In genomic region chr17:26790269-26791214, GRCm38 (mm10) we compare ENCODE assay signal across 27 mouse cellular contexts. TPM values are rescaled to one million over a fixed set of nuclear protein-coding genes. Genes with fewer than 3 reads are reported as not detected.
DNase-seq lines count a peak whose midpoint lies in the region; TF ChIP-seq lines count a peak whose summit lies in the region.
"Had no signal": no experiment of that assay in that cellular context is flagged by ENCODE, and none has a peak within 500 bp of the region (broad histone marks: within the 10 kb centered on the region; RNA-seq: fewer than 3 reads in every experiment).

No protein-coding gene starts in this region.

- TF ChIP-seq POLR2A in CH12.LX (IDR thresholded peaks at IDR 0.05; ENCODE audit: low read depth, low read length), result no peak; the same call in 1 of the 2 replicates
- TF ChIP-seq POLR2A in spleen, adult 2 months (IDR thresholded peaks at IDR 0.05; ENCODE audit: low read depth, low read length), result no peak

- peaks cover 53 to 85% of the 10 kb centered on the region in 2 experiments for H3K4me1 ChIP-seq in CH12.LX (ENCODE audit: control insufficient read depth in 1 of 2, insufficient read depth in 2 of 2)
- H3K4me1 ChIP-seq in spleen, adult 2 months (ENCODE audit: control insufficient read depth, insufficient read depth, insufficient read length), result peaks cover 42% of the 10 kb centered on the region; the same call in 1 of the 2 replicates
- H3K4me1 ChIP-seq: embryonic facial prominence, embryonic 12.5 days; neural tube, embryonic 13.5 days had no signal

- no peaks in the 10 kb centered on the region for H3K27me3 ChIP-seq in CH12.LX (replicated peaks)
- no peaks in the 10 kb centered on the region for H3K27me3 ChIP-seq in spleen, adult 2 months (ENCODE audit: control insufficient read depth, insufficient read depth, low read length)
- H3K27me3 ChIP-seq: embryonic facial prominence, embryonic 12.5 days; heart, embryonic 15.5 days; neural tube, embryonic 13.5 days had no signal

- H3K36me3 ChIP-seq in CH12.LX (replicated peaks in 1 of 2; ENCODE audit: control insufficient read depth in 1 of 2, insufficient read depth in 1 of 2, low read length in 1 of 2), result peaks cover 34 to 49% of the 10 kb centered on the region in 2 experiments
- peaks cover 16% of the 10 kb centered on the region for H3K36me3 ChIP-seq in spleen, adult 2 months (ENCODE audit: control insufficient read depth, insufficient read depth, low read length)

- TF ChIP-seq CTCF in left cerebral cortex, adult 2 months (IDR thresholded peaks at IDR 0.05), result no peak
- TF ChIP-seq CTCF in CH12.LX (conservative IDR thresholded peaks at IDR 0.05 in 1 of 2, IDR thresholded peaks at IDR 0.05 in 1 of 2; ENCODE audit: low read depth in 2 of 2, low read length in 2 of 2), result no peak
- no peak for TF ChIP-seq CTCF in spleen, adult 2 months (IDR thresholded peaks at IDR 0.05; ENCODE audit: extremely low read depth, insufficient read depth, insufficient read length, insufficient replicate concordance)

- peak; percentile 81 for DNase-seq in heart, adult 11 months
- no peak for DNase-seq in heart, adult 8-10 months (ENCODE audit: low spot score)
- no peak for DNase-seq in left cerebral cortex, adult 2 months (ENCODE audit: extremely low spot score in 1 of 2, low spot score in 2 of 2)
- no peak for DNase-seq in left cerebral cortex, adult 8-10 months (ENCODE audit: low spot score in 2 of 2)
- DNase-seq in CH12.LX (ENCODE audit: extremely low read depth), result peak; percentile 85
- DNase-seq in spleen, adult 2 months (ENCODE audit: low read depth in 1 of 2, low spot score in 2 of 2), result peak; percentile 59 to 62
- no peak for DNase-seq in right cerebral cortex, postnatal 10 days (ENCODE audit: low spot score in 2 of 2)
- DNase-seq: adrenal gland, adult 2 months; cerebellum, adult 8-10 months; heart, postnatal 4 days; kidney, postnatal 36 days; lung, adult 2 months; midbrain, embryonic 14.5 days; right cerebral cortex, postnatal 14 days; thymus, adult 18-20 months; thymus, postnatal 4 days had no signal

- no peaks in the 10 kb centered on the region for H3K79me2 ChIP-seq in CH12.LX (replicated peaks; ENCODE audit: control insufficient read depth, extremely low read depth, insufficient read depth, poor library complexity, severe bottlenecking)

- H3K27ac ChIP-seq in left cerebral cortex, adult 2 months, result peak overlapping the region; percentile 61; the same call in 1 of the 2 replicates
- peak overlapping the region; percentile 99 for H3K27ac ChIP-seq in CH12.LX (ENCODE audit: insufficient read depth, low read depth)
- H3K27ac ChIP-seq in spleen, adult 2 months (ENCODE audit: insufficient read depth, low read length), result peak overlapping the region; percentile 89
- H3K27ac ChIP-seq: embryonic facial prominence, embryonic 12.5 days; heart, embryonic 15.5 days; neural tube, embryonic 13.5 days had no signal

- dilution Hi-C loops in CH12.LX (cut with MboI; ENCODE audit: extremely low pct_ligation_motif_present, extremely low pct_unique_long_range_greater_than_20kb, low sequenced_read_pairs), result no loop called here

- H3K9ac ChIP-seq in CH12.LX (ENCODE audit: insufficient read depth, low read depth), result no peak overlapping the region
- H3K9ac ChIP-seq: embryonic facial prominence, embryonic 12.5 days; heart, embryonic 15.5 days; neural tube, embryonic 13.5 days had no signal

- in situ Hi-C loops in CH12.LX (cut with MboI; ENCODE audit: low pct_ligation_motif_present, low pct_unique_long_range_greater_than_20kb, low sequenced_read_pairs), result no loop called here

- intact Hi-C loops in left cerebral cortex, adult 2 months (cut with DNase I), result no loop called here

- H3K4me2 ChIP-seq in CH12.LX (ENCODE audit: insufficient read depth, low read depth, poor library complexity, severe bottlenecking), result peak overlapping the region; percentile 69
- H3K4me2 ChIP-seq: embryonic facial prominence, embryonic 12.5 days; heart, embryonic 15.5 days; neural tube, embryonic 13.5 days had no signal

- TF ChIP-seq EP300 in CH12.LX (IDR thresholded peaks at IDR 0.05; ENCODE audit: low read length), result peak; percentile 84

- no peaks in the 10 kb centered on the region for H3K9me3 ChIP-seq in CH12.LX (replicated peaks; ENCODE audit: low read length)
- H3K9me3 ChIP-seq: embryonic facial prominence, embryonic 12.5 days; heart, embryonic 15.5 days; megakaryocyte, embryonic 14.5 days; neural tube, embryonic 13.5 days had no signal

- 49% methylated on average over 11 of the region's 11 CpGs for WGBS in spleen, adult 2 months

- H3K4me3 ChIP-seq in left cerebral cortex, adult 2 months, result no peak overlapping the region
- peak overlapping the region in 1 of 3 experiments; percentile 5 for H3K4me3 ChIP-seq in CH12.LX (replicated peaks in 1 of 3; ENCODE audit: low read depth in 2 of 3, low read length in 2 of 3, poor library complexity in 1 of 3)
- no peak overlapping the region for H3K4me3 ChIP-seq in spleen, adult 2 months (ENCODE audit: extremely low read depth, insufficient read depth, insufficient read length)
- H3K4me3 ChIP-seq: embryonic facial prominence, embryonic 12.5 days; erythroblast, embryonic 14.5 days; heart, embryonic 15.5 days; megakaryocyte, embryonic 14.5 days; neural tube, embryonic 13.5 days had no signal

- no peak for TF ChIP-seq RAD21 in CH12.LX (IDR thresholded peaks at IDR 0.05; ENCODE audit: low read depth, low read length)

TF ChIP-seq in CH12.LX, 34 proteins besides CTCF, POLR2A, EP300 and RAD21 (continues in another document):
- no peak for TF ChIP-seq ZNF384 (IDR thresholded peaks at IDR 0.05; ENCODE audit: low read depth, low read length)
- TF ChIP-seq CHD2 (IDR thresholded peaks at IDR 0.05; ENCODE audit: low read length), result peak; percentile 55; the same call in 1 of the 2 replicates
- TF ChIP-seq ZKSCAN1 (IDR thresholded peaks at IDR 0.05; ENCODE audit: borderline replicate concordance, low read depth, low read length), result no peak
- TF ChIP-seq MYC (IDR thresholded peaks at IDR 0.05; ENCODE audit: low read depth, low read length), result peak; percentile 37; the same call in 1 of the 2 replicates
- TF ChIP-seq UBTF (IDR thresholded peaks at IDR 0.05; ENCODE audit: low read depth, low read length), result 0 out of 2 replicates have a peak, but pooled peaks have one; percentile 22
- 0 out of 2 replicates have a peak, but pooled peaks have one; percentile 1 for TF ChIP-seq SMC3 (IDR thresholded peaks at IDR 0.05; ENCODE audit: low read depth, low read length)
- TF ChIP-seq MAFK (IDR thresholded peaks at IDR 0.05; ENCODE audit: insufficient replicate concordance, low read length), result no peak
- TF ChIP-seq ETS1 (conservative IDR thresholded peaks at IDR 0.05; ENCODE audit: low read depth, low read length), result peak; percentile 50
- no peak for TF ChIP-seq NRF1 (IDR thresholded peaks at IDR 0.05; ENCODE audit: low read depth, low read length)
- TF ChIP-seq IRF4 (IDR thresholded peaks at IDR 0.05; ENCODE audit: low read depth, low read length), result peak; percentile 88
- peak; percentile 11; the same call in 1 of the 2 replicates for TF ChIP-seq ZMIZ1 (IDR thresholded peaks at IDR 0.05; ENCODE audit: low read depth, low read length)
- TF ChIP-seq ELF1 (IDR thresholded peaks at IDR 0.05; ENCODE audit: low read depth, low read length), result no peak
- no peak for TF ChIP-seq GABPA (IDR thresholded peaks at IDR 0.05; ENCODE audit: insufficient replicate concordance, low read depth, low read length)
- TF ChIP-seq USF1 (IDR thresholded peaks at IDR 0.05; ENCODE audit: low read depth, low read length), result no peak
- peak; percentile 67 for TF ChIP-seq JUND (conservative IDR thresholded peaks at IDR 0.05; ENCODE audit: low read depth, low read length)
- TF ChIP-seq TCF12 (IDR thresholded peaks at IDR 0.05; ENCODE audit: low read depth, low read length), result peak; percentile 49
- no peak for TF ChIP-seq HCFC1 (IDR thresholded peaks at IDR 0.05; ENCODE audit: low read depth, low read length)
- no peak for TF ChIP-seq ZC3H11A (IDR thresholded peaks at IDR 0.05; ENCODE audit: low read depth, low read length)
- 0 out of 2 replicates have a peak, but pooled peaks have one; percentile 14 for TF ChIP-seq MEF2A (IDR thresholded peaks at IDR 0.05; ENCODE audit: borderline replicate concordance, low read depth, low read length)
- 0 out of 2 replicates have a peak, but pooled peaks have one; percentile 35 for TF ChIP-seq MAZ (IDR thresholded peaks at IDR 0.05; ENCODE audit: low read depth, low read length)
- TF ChIP-seq USF2 (conservative IDR thresholded peaks at IDR 0.05; ENCODE audit: low read depth, low read length), result no peak
- TF ChIP-seq MAX (IDR thresholded peaks at IDR 0.05; ENCODE audit: low read length), result no peak; the same call in 1 of the 2 replicates
- TF ChIP-seq POLR2AphosphoS2 (IDR thresholded peaks at IDR 0.05; ENCODE audit: low read depth, low read length), result no peak
- TF ChIP-seq TBP (conservative IDR thresholded peaks at IDR 0.05; ENCODE audit: low read depth, low read length), result no peak
- no peak for TF ChIP-seq PAX5 (IDR thresholded peaks at IDR 0.05; ENCODE audit: low read length)
- TF ChIP-seq RCOR1 (conservative IDR thresholded peaks at IDR 0.05; ENCODE audit: low read depth, low read length), result peak; percentile 66; the same call in 1 of the 2 replicates
- no peak for TF ChIP-seq NELFE (IDR thresholded peaks at IDR 0.05; ENCODE audit: low read depth, low read length)
- TF ChIP-seq CHD1 (IDR thresholded peaks at IDR 0.05; ENCODE audit: low read depth, low read length), result no peak
- TF ChIP-seq SIN3A (IDR thresholded peaks at IDR 0.05; ENCODE audit: low read length), result peak; percentile 29; the same call in 1 of the 2 replicates
- no peak; the same call in 1 of the 2 replicates for TF ChIP-seq MXI1 (IDR thresholded peaks at IDR 0.05; ENCODE audit: low read depth, low read length)
- TF ChIP-seq KAT2A (IDR thresholded peaks at IDR 0.05; ENCODE audit: insufficient replicate concordance, low read length), result no peak

RNA-seq across cellular contexts. Expression of gene Bnip1, which starts 9.7 kb away (rescaled TPM):
- total RNA-seq in heart, adult 8-10 months (2022), result 10 to 100 TPM; 25.0 to 32.1 (median 29.9) TPM
- 10 to 100 TPM; 32.6 to 34.6 TPM for total RNA-seq in left cerebral cortex, adult 2 months (2021)
- total RNA-seq in left cerebral cortex, adult 8-10 months (2022), result 10 to 100 TPM; 31.9 to 35.4 (median 33.2) TPM
- total RNA-seq in CH12.LX (2012; rRNA removed), result 47.1 and 54.6 TPM in 2 replicates
- total RNA-seq in CH12.LX (2014; rRNA removed), result 59.6 and 63.9 TPM in 2 replicates
- polyA plus RNA-seq in CH12.LX (2012; ENCODE audit: insufficient read length, low read depth), result 44.1 and 50.9 TPM in 2 replicates
- polyA plus RNA-seq in spleen, adult 2 months (2012; rRNA removed), result 16.6 and 17.2 TPM in 2 replicates

RNA-seq across cellular contexts. Expression of gene Nkx2-5, which starts 54.3 kb away (rescaled TPM):
- total RNA-seq in heart, adult 8-10 months (2022), result 10 to 100 TPM; 75.8 to 81.5 (median 79.7) TPM
- total RNA-seq in left cerebral cortex, adult 2 months (2021), result not detected
- not detected for total RNA-seq in left cerebral cortex, adult 8-10 months (2022)
- total RNA-seq in CH12.LX (2012; rRNA removed) (not detected in 2 replicates), CH12.LX (2014; rRNA removed) (not detected in 2 replicates)
- polyA plus RNA-seq in CH12.LX (2012; ENCODE audit: insufficient read length, low read depth), result not detected in 2 replicates
- 19.8 and 34.6 TPM in 2 replicates for polyA plus RNA-seq in spleen, adult 2 months (2012; rRNA removed)
- total RNA-seq: adrenal gland, adult 2 months; common myeloid progenitor, adult 5-6 weeks; granulocyte monocyte progenitor cell, adult 5-6 weeks; layer of hippocampus, postnatal 14 days; left cerebral cortex, postnatal 25 days had no signal
- polyA plus RNA-seq: erythroblast, embryonic 14.5 days; forebrain, embryonic 16.5 days; hindbrain, embryonic 16.5 days; midbrain, embryonic 14.5 days had no signal

Comparison
In these comparisons a context has a peak if more than half of its experiments do, and no peak if none do; other contexts are left out.
1. DNase-seq: peak in heart, adult 11 months (single experiment), CH12.LX (single experiment) and spleen, adult 2 months (2 of 2); none in heart, adult 8-10 months (single experiment), left cerebral cortex, adult 2 months (0 of 2), left cerebral cortex, adult 8-10 months (0 of 2) and right cerebral cortex, postnatal 10 days (0 of 2).
2. RNA of gene Nkx2-5, which starts 54.3 kb away (total RNA-seq): 75.8 to 81.5 TPM in heart, adult 8-10 months; not detected in left cerebral cortex, adult 2 months, not detected in left cerebral cortex, adult 8-10 months and not detected in CH12.LX; every median in the first group is over 10 times any median in the second.
3. Peak in every context shown above with its lines, with median percentiles within 50 percentile points of each other: H3K27ac ChIP-seq.